Mouse (Mus musculus) ES-Bruce4 (cell line): ENCODE measurements at regions not wholly inside any gene's neighbourhood (a gene's known extent, or its start where the extent isn't known, plus 50 kb on each side); places are given as distances from the start of the nearest gene placed in this dataset.

ENCODE experiments used
- H3K27ac ChIP-seq: 2 replicates; pipeline ENCODE4 v1.5.1; 2012; ENCODE audit warnings: low read length, inconsistent platforms; ENCODE audit not compliant: insufficient read depth
- H3K27me3 ChIP-seq: 2 replicates; pipeline ENCODE4 v1.6.1; 2012; ENCODE audit warnings: mild to moderate bottlenecking, low read length, inconsistent platforms; ENCODE audit not compliant: control insufficient read depth, poor library complexity, insufficient read depth, severe bottlenecking
- H3K36me3 ChIP-seq: 2 replicates; pipeline ENCODE4 v1.6.1; 2012; ENCODE audit warnings: inconsistent platforms, mild to moderate bottlenecking, low read length, moderate library complexity; ENCODE audit not compliant: control insufficient read depth, poor library complexity, insufficient read depth, severe bottlenecking
- H3K4me1 ChIP-seq: one replicate; pipeline ENCODE4 v1.8.1; 2011; ENCODE audit warnings: low read length; ENCODE audit not compliant: control insufficient read depth, insufficient read depth
- H3K4me3 ChIP-seq: 2 replicates; pipeline ENCODE4 v1.5.1; 2011; ENCODE audit warnings: low read depth, mild to moderate bottlenecking, low read length
- H3K9ac ChIP-seq: 2 replicates; pipeline ENCODE4 v1.6.1; 2012; ENCODE audit warnings: low read depth, mild to moderate bottlenecking, inconsistent platforms; ENCODE audit not compliant: poor library complexity, severe bottlenecking
- H3K9me3 ChIP-seq: replicated peaks from 2 replicates; pipeline ENCODE4 v1.6.1; 2012; ENCODE audit warnings: mild to moderate bottlenecking, low read length, inconsistent platforms; ENCODE audit not compliant: control insufficient read depth, poor library complexity, insufficient read depth, severe bottlenecking
- CTCF ChIP-seq: IDR thresholded peaks from one replicate; pipeline ENCODE4 v1.8.1; 2011; ENCODE audit warnings: low read depth, low read length
- EP300 ChIP-seq: IDR thresholded peaks from 2 replicates; pipeline ENCODE4 v1.6.1; 2011; ENCODE audit warnings: low read depth, low read length; ENCODE audit not compliant: insufficient read depth
- POLR2A ChIP-seq: IDR thresholded peaks from one replicate; pipeline ENCODE4 v1.8.1; 2011; ENCODE audit warnings: low read length; ENCODE audit not compliant: insufficient read depth

- Histone ChIP-seq H3K27me3 (no peaks in the 10 kb centered on the region), H3K9ac (no peak overlapping the region), H3K4me3 (no peak overlapping the region), H3K4me1 (no peaks in the 10 kb centered on the region), H3K36me3 (no peaks in the 10 kb centered on the region), H3K9me3 (no peaks in the 10 kb centered on the region), H3K27ac (no peak overlapping the region)
- TF ChIP-seq CTCF, result no peak
- TF ChIP-seq POLR2A, result no peak
- TF ChIP-seq EP300, result no peak
Observed at GRCm38 (mm10) chr1:151109333-151109732, 73.0 kb upstream of the Gm47985 start.

GRCm38 (mm10) chr1:151110412-151110811 lies 71.9 kb upstream of the Gm47985 start:
- Histone ChIP-seq H3K9ac (no peak overlapping the region), H3K4me1 (no peaks in the 10 kb centered on the region), H3K36me3 (no peaks in the 10 kb centered on the region), H3K27ac (no peak overlapping the region), H3K27me3 (no peaks in the 10 kb centered on the region), H3K4me3 (no peak overlapping the region), H3K9me3 (no peaks in the 10 kb centered on the region)
- TF ChIP-seq CTCF, result no peak
- TF ChIP-seq POLR2A, result no peak
- TF ChIP-seq EP300, result no peak

- Histone ChIP-seq H3K27ac (no peak overlapping the region), H3K9ac (no peak overlapping the region), H3K4me1 (no peaks in the 10 kb centered on the region), H3K36me3 (no peaks in the 10 kb centered on the region), H3K9me3 (no peaks in the 10 kb centered on the region), H3K27me3 (no peaks in the 10 kb centered on the region), H3K4me3 (no peak overlapping the region)
- TF ChIP-seq POLR2A, result no peak
- no peak for TF ChIP-seq EP300
- TF ChIP-seq CTCF, result no peak
Observed at GRCm38 (mm10) chr1:151111683-151112082, 70.7 kb upstream of the Gm47985 start.

- H3K9ac ChIP-seq, result no peak overlapping the region
- TF ChIP-seq POLR2A (no peak), EP300 (no peak), CTCF (no peak)
- no peak overlapping the region for H3K4me3 ChIP-seq
- no peaks in the 10 kb centered on the region for H3K4me1 ChIP-seq
- H3K9me3 ChIP-seq, result no peaks in the 10 kb centered on the region
- no peaks in the 10 kb centered on the region for H3K27me3 ChIP-seq
- no peaks in the 10 kb centered on the region for H3K36me3 ChIP-seq
- no peak overlapping the region for H3K27ac ChIP-seq
Observed at GRCm38 (mm10) chr1:151112390-151112789, 69.9 kb upstream of the Gm47985 start.

GRCm38 (mm10) chr1:151113199-151113598 lies 69.1 kb upstream of the Gm47985 start:
- Histone ChIP-seq H3K36me3 (no peaks in the 10 kb centered on the region), H3K27ac (no peak overlapping the region), H3K9me3 (no peaks in the 10 kb centered on the region), H3K4me3 (no peak overlapping the region), H3K27me3 (no peaks in the 10 kb centered on the region), H3K9ac (no peak overlapping the region), H3K4me1 (no peaks in the 10 kb centered on the region)
- TF ChIP-seq CTCF, result no peak
- TF ChIP-seq POLR2A, result no peak
- TF ChIP-seq EP300, result no peak

GRCm38 (mm10) chr1:151118530-151118929 lies 63.8 kb upstream of the Gm47985 start:
- H3K4me3 ChIP-seq, result no peak overlapping the region
- H3K27me3 ChIP-seq, result no peaks in the 10 kb centered on the region
- no peaks in the 10 kb centered on the region for H3K36me3 ChIP-seq
- TF ChIP-seq CTCF (no peak), POLR2A (no peak), EP300 (no peak)
- H3K9ac ChIP-seq, result no peak overlapping the region
- no peak overlapping the region for H3K27ac ChIP-seq
- no peaks in the 10 kb centered on the region for H3K9me3 ChIP-seq
- H3K4me1 ChIP-seq, result no peaks in the 10 kb centered on the region
